In the genomic region with DNA sequence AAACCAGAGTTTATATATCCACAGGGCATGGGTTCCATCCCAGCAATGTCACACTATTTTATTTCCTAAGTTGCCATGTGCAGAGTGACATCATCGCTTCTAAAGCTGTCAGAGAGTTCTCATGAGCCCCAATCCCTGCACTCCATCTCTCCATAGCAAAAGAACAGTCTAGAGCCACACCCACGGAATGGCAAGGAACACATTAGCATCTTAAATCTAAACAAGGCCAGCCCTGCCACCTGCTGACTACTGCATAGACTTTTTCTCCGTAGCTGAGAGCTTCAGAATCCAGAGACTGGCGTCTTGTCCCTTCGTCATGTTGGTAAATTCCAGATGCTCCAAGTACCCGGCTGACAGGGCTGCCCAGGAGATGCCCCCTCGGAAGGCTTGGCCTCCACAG, we compare ENCODE assay signal across 11 mouse cellular contexts.
DNase-seq lines count a peak whose midpoint lies in the region; ATAC-seq and TF ChIP-seq lines count a peak whose summit lies in the region.
"Had no signal": no experiment of that assay in that cellular context is flagged by ENCODE, and none has a peak within 500 bp of the region (broad histone marks: within the 10 kb centered on the region; RNA-seq: fewer than 3 reads in every experiment).

No protein-coding gene starts in this region.

- no peaks in the 10 kb centered on the region for H3K4me1 ChIP-seq in forebrain, embryonic 13.5 days
- no peaks in the 10 kb centered on the region for H3K4me1 ChIP-seq in forebrain, embryonic 10.5 days
- H3K4me1 ChIP-seq in midbrain, embryonic 14.5 days (ENCODE audit: control insufficient read depth, insufficient read depth, low read length) = no peaks in the 10 kb centered on the region
- H3K4me1 ChIP-seq in midbrain, embryonic 10.5 days = no peaks in the 10 kb centered on the region
- H3K4me1 ChIP-seq: heart, embryonic 15.5 days had no signal

- H3K27ac ChIP-seq in forebrain, embryonic 13.5 days = no peak overlapping the region
- no peak overlapping the region for H3K27ac ChIP-seq in forebrain, embryonic 10.5 days
- no peak overlapping the region for H3K27ac ChIP-seq in midbrain, embryonic 14.5 days (replicated peaks; ENCODE audit: low read depth, low read length)
- H3K27ac ChIP-seq in midbrain, embryonic 10.5 days (replicated peaks) = no peak overlapping the region
- no peak overlapping the region for H3K27ac ChIP-seq in left cerebral cortex, adult 2 months
- H3K27ac ChIP-seq: embryonic facial prominence, embryonic 15.5 days; heart, embryonic 15.5 days had no signal

- no peaks in the 10 kb centered on the region for H3K9me3 ChIP-seq in forebrain, embryonic 13.5 days (replicated peaks)
- no peaks in the 10 kb centered on the region for H3K9me3 ChIP-seq in forebrain, embryonic 10.5 days
- no peaks in the 10 kb centered on the region for H3K9me3 ChIP-seq in midbrain, embryonic 14.5 days (ENCODE audit: control insufficient read depth, low read length)
- no peaks in the 10 kb centered on the region for H3K9me3 ChIP-seq in midbrain, embryonic 10.5 days (replicated peaks)
- H3K9me3 ChIP-seq: embryonic facial prominence, embryonic 15.5 days; heart, embryonic 15.5 days had no signal

- peak; percentile 62; the same call in 1 of the 2 replicates for ATAC-seq in forebrain, embryonic 13.5 days
- ATAC-seq in midbrain, embryonic 14.5 days (ENCODE audit: low FRiP score, low TSS enrichment) = no peak
- ATAC-seq: liver, postnatal 0 days had no signal

- H3K9ac ChIP-seq in forebrain, embryonic 13.5 days = no peak overlapping the region
- H3K9ac ChIP-seq in midbrain, embryonic 14.5 days (replicated peaks; ENCODE audit: low read length) = no peak overlapping the region
- H3K9ac ChIP-seq: embryonic facial prominence, embryonic 15.5 days; heart, embryonic 15.5 days; liver, postnatal 0 days had no signal

- H3K4me3 ChIP-seq in forebrain, embryonic 13.5 days = no peak overlapping the region
- H3K4me3 ChIP-seq in forebrain, embryonic 10.5 days = no peak overlapping the region
- no peak overlapping the region for H3K4me3 ChIP-seq in midbrain, embryonic 14.5 days (replicated peaks; ENCODE audit: low read depth, low read length)
- no peak overlapping the region for H3K4me3 ChIP-seq in midbrain, embryonic 10.5 days
- H3K4me3 ChIP-seq in left cerebral cortex, adult 2 months = no peak overlapping the region
- H3K4me3 ChIP-seq: embryonic facial prominence, embryonic 15.5 days; heart, embryonic 15.5 days had no signal

- H3K36me3 ChIP-seq in forebrain, embryonic 13.5 days (ENCODE audit: poor library complexity, severe bottlenecking) = peaks cover 6% of the 10 kb centered on the region; the same call in 1 of the 2 replicates
- H3K36me3 ChIP-seq in forebrain, embryonic 10.5 days (replicated peaks) = peaks cover 67% of the 10 kb centered on the region
- no peaks in the 10 kb centered on the region for H3K36me3 ChIP-seq in midbrain, embryonic 14.5 days (ENCODE audit: control insufficient read depth, insufficient read depth, low read length)
- H3K36me3 ChIP-seq in midbrain, embryonic 10.5 days = peaks cover 59% of the 10 kb centered on the region

- DNase-seq in forebrain, embryonic 10.5 days (ENCODE audit: extremely low spot score, low spot score) = no peak
- peak; percentile 36 for DNase-seq in midbrain, embryonic 14.5 days
- no peak for DNase-seq in midbrain, embryonic 10.5 days (ENCODE audit: low spot score)
- peak; percentile 34 to 43 for DNase-seq in left cerebral cortex, adult 2 months (ENCODE audit: extremely low spot score in 1 of 2, low spot score in 2 of 2)
- DNase-seq in thymus, postnatal 4 days = no peak
- no peak for DNase-seq in retina, postnatal 1 day
- DNase-seq in adrenal gland, postnatal 14 days = no peak
- DNase-seq: liver, postnatal 0 days had no signal

- H3K4me2 ChIP-seq in forebrain, embryonic 13.5 days = no peak overlapping the region
- H3K4me2 ChIP-seq in midbrain, embryonic 14.5 days (ENCODE audit: low read length) = no peak overlapping the region
- H3K4me2 ChIP-seq: embryonic facial prominence, embryonic 15.5 days; heart, embryonic 15.5 days had no signal

- no peaks in the 10 kb centered on the region for H3K27me3 ChIP-seq in forebrain, embryonic 13.5 days
- H3K27me3 ChIP-seq in forebrain, embryonic 10.5 days (ENCODE audit: poor library complexity, severe bottlenecking) = no peaks in the 10 kb centered on the region
- no peaks in the 10 kb centered on the region for H3K27me3 ChIP-seq in midbrain, embryonic 14.5 days (ENCODE audit: control insufficient read depth, insufficient read depth, low read length)
- H3K27me3 ChIP-seq in midbrain, embryonic 10.5 days (ENCODE audit: low read depth, poor library complexity, severe bottlenecking) = no peaks in the 10 kb centered on the region
- H3K27me3 ChIP-seq: embryonic facial prominence, embryonic 15.5 days; heart, embryonic 15.5 days had no signal

- peak; percentile 47 for TF ChIP-seq CTCF in left cerebral cortex, adult 2 months (IDR thresholded peaks at IDR 0.05)

- intact Hi-C loops in left cerebral cortex, adult 2 months (cut with DNase I) = loop anchor here (2.0 kb wide), 3 partner anchors 48 to 1088 kb away; no protein-coding TSS in a partner anchor

- WGBS in forebrain, embryonic 13.5 days = 79% methylated on average over 7 of the region's 7 CpGs
- 86% methylated on average over 7 of the region's 7 CpGs for WGBS in forebrain, embryonic 10.5 days
- WGBS in midbrain, embryonic 14.5 days = 69% methylated on average over 7 of the region's 7 CpGs
- 83% methylated on average over 7 of the region's 7 CpGs for WGBS in midbrain, embryonic 10.5 days

Comparison
In these comparisons a context has a peak if more than half of its experiments do, and no peak if none do; other contexts are left out.
1. DNase-seq: peak in midbrain, embryonic 14.5 days (single experiment) and left cerebral cortex, adult 2 months (2 of 2); none in forebrain, embryonic 10.5 days (single experiment), midbrain, embryonic 10.5 days (single experiment), thymus, postnatal 4 days (single experiment), retina, postnatal 1 day (single experiment) and adrenal gland, postnatal 14 days (single experiment).